Mouse (Mus musculus) left cerebral cortex, adult 18-20 months (tissue): ENCODE measurements around the gene Trim29. TPM values are rescaled to one million over a fixed set of nuclear protein-coding genes. Genes with fewer than 3 reads are reported as not detected.
A peak's percentile ranks its signal among the peaks of the same experiment; 100 is the strongest.

Experiments used
- DNase-seq, 2 experiments: peaks; one replicate each; pipeline ENCODE4 v3.0.0; 2021 to 2022; ENCODE audit warnings: low spot score in 2 of 2, mixed read lengths in 1 of 2
- long read RNA-seq, 2 experiments: library from polyadenylated mRNA; stranded (forward); transcript quantifications; one replicate each; pipeline ENCODE4 v2.0.0; 2021
- total RNA-seq, 2 experiments: library from RNA; stranded (reverse); gene quantifications; 2 replicates each; pipeline ENCODE4 v1.2.3; 2021

Trim29 gene
- total RNA-seq = under 1 TPM in 1 of 2 experiments, not detected in 1; 0.30 TPM
- long read RNA-seq, experiment 1, partial matches to known transcripts = 0 of 1 reads
- long read RNA-seq, experiment 1, other reads (novel, unspliced or antisense) = 1 of 1 reads
- long read RNA-seq, experiment 2, partial matches to known transcripts = 0 of 1 reads
- long read RNA-seq, experiment 2, other reads (novel, unspliced or antisense) = 1 of 1 reads

- no peak for DNase-seq
These were observed at the start of gene Trim29 for GRCm38 (mm10) chr9:43310538-43310937. Gene Trim29, plus strand, starts transcription at chr9:43310848.

- DNase-seq = no peak
These were observed 49.3 kb upstream of the Trim29 start for GRCm38 (mm10) chr9:43261124-43261907.

- no peak for DNase-seq
These were observed 48.7 kb upstream of the Trim29 start for GRCm38 (mm10) chr9:43261941-43262340.

- no peak for DNase-seq
These were observed 48.3 kb upstream of the Trim29 start for GRCm38 (mm10) chr9:43262390-43262789.

GRCm38 (mm10) chr9:43262811-43263550 is 47.7 kb upstream of the Trim29 start:
- DNase-seq = no peak

- DNase-seq = no peak
These were observed 46.6 kb upstream of the Trim29 start for GRCm38 (mm10) chr9:43263946-43264451.

GRCm38 (mm10) chr9:43265194-43265593 is 45.5 kb upstream of the Trim29 start:
- no peak for DNase-seq

GRCm38 (mm10) chr9:43267357-43267756 is 43.3 kb upstream of the Trim29 start:
- no peak for DNase-seq

- DNase-seq = peak in 1 of 2 experiments; percentile 11
These were observed 41.5 kb upstream of the Trim29 start for GRCm38 (mm10) chr9:43269166-43269565.

- peak in 1 of 2 experiments; percentile 30 for DNase-seq
These were observed 39.9 kb upstream of the Trim29 start for GRCm38 (mm10) chr9:43270723-43271252.

- peak in 1 of 2 experiments; percentile 36 for DNase-seq
These were observed 38.7 kb upstream of the Trim29 start for GRCm38 (mm10) chr9:43271761-43272518.

- no peak for DNase-seq
These were observed 36.9 kb upstream of the Trim29 start for GRCm38 (mm10) chr9:43273735-43274134.

GRCm38 (mm10) chr9:43284284-43284683 is 26.4 kb upstream of the Trim29 start:
- peak; percentile 83 to 86 for DNase-seq

- DNase-seq = no peak
These were observed 25.4 kb upstream of the Trim29 start for GRCm38 (mm10) chr9:43285281-43285680.

GRCm38 (mm10) chr9:43286870-43287269 is 23.8 kb upstream of the Trim29 start:
- DNase-seq = peak; percentile 62 to 67

GRCm38 (mm10) chr9:43293058-43293457 is 17.6 kb upstream of the Trim29 start:
- no peak for DNase-seq

- DNase-seq = peak; percentile 25 to 33
These were observed 10.3 kb upstream of the Trim29 start for GRCm38 (mm10) chr9:43300394-43300793.

- DNase-seq = no peak
These were observed 7.7 kb upstream of the Trim29 start for GRCm38 (mm10) chr9:43302989-43303388.

- no peak for DNase-seq
These were observed 4.8 kb upstream of the Trim29 start for GRCm38 (mm10) chr9:43305882-43306281.

- DNase-seq = no peak
These were observed 1.4 kb upstream of the Trim29 start for GRCm38 (mm10) chr9:43309087-43309872.
